Mouse (Mus musculus): Measurements from ENCODE around the gene Dgkb.

The Dgkb gene

GRCm38 (mm10) chr12:38017674-38018073, 200.1 kb downstream of the Dgkb start:
- no peak for DNase-seq

GRCm38 (mm10) chr12:38047256-38047655, 229.7 kb downstream of the Dgkb start:
- no peak for DNase-seq

GRCm38 (mm10) chr12:38088224-38088623, 270.7 kb downstream of the Dgkb start:
- no peak for DNase-seq

GRCm38 (mm10) chr12:38111928-38112327, 294.4 kb downstream of the Dgkb start:
- DNase-seq, result no peak

GRCm38 (mm10) chr12:38114990-38115615, 297.6 kb downstream of the Dgkb start:
- no peak for DNase-seq

GRCm38 (mm10) chr12:38123524-38123923, 306.0 kb downstream of the Dgkb start:
- no peak for DNase-seq

GRCm38 (mm10) chr12:38125297-38125696, 307.8 kb downstream of the Dgkb start:
- no peak for DNase-seq

- no peak for DNase-seq
These were observed 312.8 kb downstream of the Dgkb start for GRCm38 (mm10) chr12:38130209-38130915.

GRCm38 (mm10) chr12:38136379-38136778, 318.9 kb downstream of the Dgkb start:
- no peak for DNase-seq

- DNase-seq, result no peak
These were observed 322.5 kb downstream of the Dgkb start for GRCm38 (mm10) chr12:38140039-38140438.

- DNase-seq, result no peak
These were observed 415.1 kb downstream of the Dgkb start for GRCm38 (mm10) chr12:38232665-38233064.

GRCm38 (mm10) chr12:38268856-38269255, 451.3 kb downstream of the Dgkb start:
- DNase-seq, result no peak

- peak; percentile 90 for DNase-seq
These were observed 484.0 kb downstream of the Dgkb start for GRCm38 (mm10) chr12:38301497-38301896.

- DNase-seq, result no peak
These were observed 486.3 kb downstream of the Dgkb start for GRCm38 (mm10) chr12:38303841-38304240.

GRCm38 (mm10) chr12:38304245-38304644, 486.7 kb downstream of the Dgkb start:
- no peak for DNase-seq

- DNase-seq, result no peak
These were observed 492.4 kb downstream of the Dgkb start for GRCm38 (mm10) chr12:38309885-38310284.

GRCm38 (mm10) chr12:38327729-38328271, 510.3 kb downstream of the Dgkb start:
- no peak for DNase-seq

- DNase-seq, result no peak
These were observed 511.3 kb downstream of the Dgkb start for GRCm38 (mm10) chr12:38328779-38329178.

GRCm38 (mm10) chr12:38342657-38343056, 525.1 kb downstream of the Dgkb start:
- DNase-seq, result peak; percentile 67

GRCm38 (mm10) chr12:38352481-38352880, 535.0 kb downstream of the Dgkb start:
- peak; percentile 15 for DNase-seq

GRCm38 (mm10) chr12:38356386-38356785, 538.9 kb downstream of the Dgkb start:
- no peak for DNase-seq

- DNase-seq, result no peak
These were observed 544.0 kb downstream of the Dgkb start for GRCm38 (mm10) chr12:38361491-38361890.

- DNase-seq, result no peak
These were observed 554.1 kb downstream of the Dgkb start for GRCm38 (mm10) chr12:38371597-38371996.

- DNase-seq, result no peak
These were observed 556.6 kb downstream of the Dgkb start for GRCm38 (mm10) chr12:38374159-38374558.

Data from cerebellum, adult 11-12 months (tissue).